Mouse (Mus musculus) lung, adult 2 months (tissue): ENCODE results near the gene Vsig1. TPM values are rescaled to one million over a fixed set of nuclear protein-coding genes. Genes with fewer than 3 reads are reported as not detected.
A peak's percentile ranks its signal among the peaks of the same experiment; 100 is the strongest.

Source experiments
- DNase-seq: peaks from one replicate; pipeline ENCODE4 v3.0.0; 2022
- H3K4me1 ChIP-seq: fragments of 200-500 bp; 2 replicates; pipeline ENCODE4 v1.6.1; 2011; ENCODE audit warnings: low read length; ENCODE audit not compliant: control insufficient read depth, insufficient read depth
- H3K4me3 ChIP-seq: fragments of 200-500 bp; replicated peaks from 2 replicates; pipeline ENCODE3; 2011; ENCODE audit warnings: low read depth, mild to moderate bottlenecking, control low read depth, low read length; ENCODE audit errors: extremely low read depth
- CTCF ChIP-seq: fragments of 200-500 bp; IDR thresholded peaks from 2 replicates; pipeline ENCODE4 v1.5.1; 2011; ENCODE audit warnings: mild to moderate bottlenecking, low read length, control low read depth; ENCODE audit not compliant: insufficient read depth
- POLR2A ChIP-seq: fragments of 200-500 bp; IDR thresholded peaks from 2 replicates; pipeline ENCODE4 v1.6.1; 2011; ENCODE audit warnings: low read depth, mild to moderate bottlenecking, control low read depth, low read length, borderline replicate concordance; ENCODE audit errors: extremely low read depth
- WGBS: fragments of 180-500 bp; shearing (Covaris S2); methylation state at CpG from one replicate; pipeline ENCODE4 v1.1.7; 2018; 5-methylcytosine and 5-hydroxymethylcytosine counted together
- polyA plus RNA-seq: library from polyadenylated mRNA; depleted of rRNA; stranded (reverse); fragments of >200 nt; gene quantifications from 2 replicates; pipeline ENCODE4 v1.2.3, GENCODE M21; 2012; rRNA removed

The Vsig1 gene
- polyA plus RNA-seq, 1 experiment = 0.19 TPM

DNA sequence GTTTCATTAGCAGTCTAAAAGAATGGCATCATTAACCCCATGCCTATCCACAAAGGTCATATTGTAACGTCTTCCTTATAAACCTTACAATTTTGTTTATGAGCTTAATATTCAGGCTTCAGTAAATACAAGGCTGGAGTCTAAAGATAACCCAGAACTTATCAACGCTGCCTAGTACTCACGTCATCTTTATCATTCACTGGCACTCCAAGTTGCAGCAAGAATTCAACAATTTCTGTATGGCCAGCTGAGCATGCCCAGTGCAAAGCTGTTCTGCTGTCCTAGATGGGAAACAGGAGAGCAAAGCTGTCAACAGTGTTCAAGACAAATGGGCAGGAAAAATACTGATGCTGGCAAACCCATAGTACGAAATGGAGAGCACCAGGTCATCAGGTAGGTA, 46.2 kb downstream of the Vsig1 start:
- WGBS = 85% methylated on average over 4 of the region's 4 CpGs
- no peak overlapping the region for H3K4me3 ChIP-seq
- no peaks in the 10 kb centered on the region for H3K4me1 ChIP-seq
- no peak for TF ChIP-seq POLR2A
- TF ChIP-seq CTCF = no peak
- DNase-seq = no peak

- peak; percentile 80 for DNase-seq
- WGBS = 27% methylated on average over 23 of the region's 23 CpGs
- H3K4me1 ChIP-seq = no peaks in the 10 kb centered on the region
- no peak for TF ChIP-seq CTCF
- TF ChIP-seq POLR2A = no peak
- peak within 1 kb of the TSS; percentile 80 for H3K4me3 ChIP-seq
Measured at GRCm38 (mm10) chrX:140956272-140956940, 49.0 kb downstream of the Vsig1 start, which contains the start of the genes Psmd10 and Atg4a. Psmd10 (minus strand) TSS chrX:140956728. Atg4a (plus strand) TSS chrX:140956907.

DNA sequence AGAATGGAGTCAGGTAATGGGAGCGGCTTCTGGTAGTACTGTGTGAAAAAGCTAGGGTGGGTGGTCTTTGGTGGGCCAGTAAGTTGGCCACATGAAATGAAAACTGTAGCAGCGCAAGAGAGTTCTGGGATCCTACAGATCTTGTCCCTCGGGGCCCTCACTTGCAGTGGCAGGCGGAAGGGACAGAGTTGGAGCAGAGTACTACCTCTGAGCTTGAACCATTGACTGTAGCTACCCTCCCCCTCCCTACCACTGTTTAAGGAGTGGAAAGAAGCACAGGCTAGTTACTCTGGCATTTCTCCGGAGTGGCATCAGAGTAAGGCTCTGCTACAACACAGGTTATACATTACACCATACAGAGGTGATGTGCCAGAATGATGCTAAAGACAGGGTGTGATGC, 49.6 kb downstream of the Vsig1 start:
- 30% methylated on average over 5 of the region's 5 CpGs for WGBS
- Histone ChIP-seq H3K4me3 (peak overlapping the region; percentile 80), H3K4me1 (no peaks in the 10 kb centered on the region)
- no peak for DNase-seq
- TF ChIP-seq POLR2A (no peak), CTCF (no peak)

GRCm38 (mm10) chrX:140978943-140979342, 71.5 kb downstream of the Vsig1 start:
- 80% methylated on average over 1 of the region's 1 CpGs for WGBS
- no peak for DNase-seq
- H3K4me3 ChIP-seq = no peak overlapping the region
- TF ChIP-seq POLR2A (no peak), CTCF (no peak)
- H3K4me1 ChIP-seq = peaks cover 17% of the 10 kb centered on the region

DNA sequence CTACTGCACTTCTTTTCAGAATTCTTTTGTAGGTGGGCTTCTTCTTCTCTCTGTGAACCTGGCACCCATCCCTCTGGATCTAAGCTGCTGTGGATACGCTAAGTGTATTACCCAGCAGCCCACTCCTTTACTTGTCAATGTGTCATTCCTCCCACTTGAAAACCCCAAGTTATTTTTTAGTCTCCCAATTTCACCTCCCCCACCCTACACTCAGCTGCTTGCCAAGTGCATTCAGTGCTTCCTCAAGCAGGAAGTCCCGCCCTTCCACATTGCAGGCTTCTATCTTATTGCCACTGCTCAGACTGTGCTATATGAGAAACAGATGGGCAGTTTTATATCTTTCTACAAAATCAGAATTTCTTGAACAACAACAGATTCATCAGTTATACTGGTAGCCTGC, 72.1 kb downstream of the Vsig1 start:
- Histone ChIP-seq H3K4me3 (no peak overlapping the region), H3K4me1 (peaks cover 17% of the 10 kb centered on the region)
- WGBS = 45% methylated on average over 2 of the region's 2 CpGs
- DNase-seq = no peak
- TF ChIP-seq CTCF (no peak), POLR2A (no peak)

- no peak overlapping the region for H3K4me3 ChIP-seq
- H3K4me1 ChIP-seq = peaks cover 17% of the 10 kb centered on the region
- 54% methylated on average over 4 of the region's 4 CpGs for WGBS
- TF ChIP-seq POLR2A = no peak
- no peak for TF ChIP-seq CTCF
- DNase-seq = no peak
Measured at GRCm38 (mm10) chrX:140980163-140980562, 72.8 kb downstream of the Vsig1 start.

- no peak for DNase-seq
- TF ChIP-seq CTCF (no peak), POLR2A (no peak)
- 41% methylated on average over 6 of the region's 6 CpGs for WGBS
- H3K4me3 ChIP-seq = no peak overlapping the region
- H3K4me1 ChIP-seq = peaks cover 17% of the 10 kb centered on the region
Measured at GRCm38 (mm10) chrX:140983206-140983960, 76.0 kb downstream of the Vsig1 start.

DNA sequence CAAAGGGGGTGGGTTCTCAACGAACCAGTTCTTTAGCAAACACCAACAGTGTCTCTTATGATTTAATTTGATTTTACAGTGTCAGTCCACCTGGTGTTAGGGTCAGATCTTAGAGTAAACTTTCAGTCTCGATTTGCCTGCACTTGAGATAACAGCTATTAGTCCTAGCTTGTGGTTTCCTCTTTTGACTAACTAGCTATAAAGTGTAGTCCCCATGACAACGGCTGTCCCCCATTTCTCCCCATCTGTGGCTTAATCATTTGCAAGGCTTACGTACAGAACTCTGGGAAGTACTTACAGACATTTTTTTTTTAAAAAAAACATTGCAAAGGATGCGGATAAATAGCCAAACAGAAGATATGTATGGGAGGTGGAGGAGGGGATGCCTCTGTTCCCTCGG, 77.4 kb downstream of the Vsig1 start:
- Histone ChIP-seq H3K4me1 (peaks cover 13% of the 10 kb centered on the region), H3K4me3 (no peak overlapping the region)
- no peak for DNase-seq
- 55% methylated on average over 6 of the region's 6 CpGs for WGBS
- TF ChIP-seq CTCF = no peak
- TF ChIP-seq POLR2A = no peak

GRCm38 (mm10) chrX:140985256-140985655, 77.8 kb downstream of the Vsig1 start:
- H3K4me3 ChIP-seq = no peak overlapping the region
- TF ChIP-seq POLR2A (no peak), CTCF (no peak)
- H3K4me1 ChIP-seq = peaks cover 10% of the 10 kb centered on the region
- DNase-seq = no peak
- 77% methylated on average over 2 of the region's 2 CpGs for WGBS

Other genes starting within 250 kb of the Vsig1 start
- 20.8 and 23.3 TPM in 2 replicates for gene Mid2, start 243.0 kb upstream of the Vsig1 start, polyA plus RNA-seq
- gene Tex13b, start 94.2 kb upstream of the Vsig1 start, polyA plus RNA-seq = not detected in 2 replicates
- gene Psmd10, start 49.1 kb downstream of the Vsig1 start, polyA plus RNA-seq = 3.3 and 5.9 TPM in 2 replicates
- 2.7 and 7.2 TPM in 2 replicates for gene Atg4a, start 49.3 kb downstream of the Vsig1 start, polyA plus RNA-seq